Mouse (Mus musculus) cerebellum, adult 2 months (tissue): Measurements from ENCODE around the gene Ccnl2. TPM values are rescaled to one million over a fixed set of nuclear protein-coding genes. Genes with fewer than 3 reads are reported as not detected.

Source experiments
- DNase-seq, 2 experiments: peaks; one replicate each; pipeline ENCODE4 v3.0.0; 2021
- H3K27ac ChIP-seq: fragments of 200-500 bp; 2 replicates; pipeline ENCODE4 v1.5.1; 2012; ENCODE audit warnings: low read length, control low read depth, inconsistent platforms; ENCODE audit not compliant: insufficient read depth
- H3K27me3 ChIP-seq: fragments of 200-500 bp; 2 replicates; pipeline ENCODE4 v1.6.1; 2012; ENCODE audit warnings: inconsistent platforms, mild to moderate bottlenecking, low read length, moderate library complexity; ENCODE audit not compliant: control insufficient read depth, insufficient read depth
- H3K4me1 ChIP-seq: fragments of 200-500 bp; 2 replicates; pipeline ENCODE4 v1.6.1; 2011; ENCODE audit warnings: low read length; ENCODE audit not compliant: control insufficient read depth, insufficient read depth
- H3K4me3 ChIP-seq: fragments of 200-500 bp; replicated peaks from 2 replicates; pipeline ENCODE3; 2011; ENCODE audit warnings: mild to moderate bottlenecking, low read depth, low read length, control low read depth; ENCODE audit not compliant: insufficient read depth
- CTCF ChIP-seq: fragments of 200-500 bp; IDR thresholded peaks from 2 replicates; pipeline ENCODE4 v1.5.1; 2011; ENCODE audit warnings: low read depth, mild to moderate bottlenecking, control low read depth, low read length, moderate library complexity, borderline replicate concordance; ENCODE audit not compliant: insufficient read depth
- POLR2A ChIP-seq: fragments of 200-500 bp; IDR thresholded peaks from 2 replicates; pipeline ENCODE4 v1.6.1; 2011; ENCODE audit warnings: low read length, control low read depth, borderline replicate concordance; ENCODE audit not compliant: insufficient read depth
- WGBS: fragments of 180-500 bp; shearing (Covaris S2); methylation state at CpG from one replicate; pipeline ENCODE4 v1.1.7; 2018; 5-methylcytosine and 5-hydroxymethylcytosine counted together
- polyA plus RNA-seq: library from polyadenylated mRNA; depleted of rRNA; stranded (reverse); fragments of >200 nt; gene quantifications from 2 replicates; pipeline ENCODE4 v1.2.3, GENCODE M21; 2012

Gene Ccnl2
- polyA plus RNA-seq, 1 experiment: 171 TPM

DNA sequence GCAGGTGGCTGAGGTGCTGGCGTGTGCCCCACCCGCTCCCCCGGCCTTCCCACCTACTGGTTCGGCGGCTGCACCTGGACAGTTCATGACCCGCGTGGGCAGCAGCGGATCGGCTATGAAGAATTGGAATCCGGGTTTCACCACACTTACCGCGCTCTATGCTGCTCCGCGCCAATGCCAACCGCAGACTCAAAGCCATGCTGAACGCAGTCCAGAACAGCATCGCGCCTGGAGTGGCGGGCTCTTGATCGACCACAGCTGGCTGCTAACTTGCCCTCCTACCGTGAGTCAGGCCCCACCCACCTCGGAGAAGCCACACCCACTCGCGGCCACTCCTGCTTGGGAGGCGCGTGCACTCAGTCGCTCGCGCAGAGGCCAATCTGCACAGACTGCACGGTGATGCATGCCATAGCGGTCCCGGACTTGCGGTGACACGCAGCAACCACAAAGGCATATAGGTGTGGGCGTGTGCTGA lies 38.0 kb upstream of the Ccnl2 start, which contains the start of gene Vwa1:
Gene Vwa1 (minus strand): TSS at position 419 of the 475 bp plus-strand sequence.
- peak; percentile 96 for TF ChIP-seq POLR2A
- no peak for TF ChIP-seq CTCF
- under 1% methylated on average over 35 of the region's 35 CpGs for WGBS
- no peaks in the 10 kb centered on the region for H3K27me3 ChIP-seq
- peak within 1 kb of the TSS; percentile 65 for H3K27ac ChIP-seq
- DNase-seq: peak; percentile 85 to 91
- H3K4me1 ChIP-seq: peaks cover 20% of the 10 kb centered on the region
- peak within 1 kb of the TSS; percentile 72 for H3K4me3 ChIP-seq

DNA sequence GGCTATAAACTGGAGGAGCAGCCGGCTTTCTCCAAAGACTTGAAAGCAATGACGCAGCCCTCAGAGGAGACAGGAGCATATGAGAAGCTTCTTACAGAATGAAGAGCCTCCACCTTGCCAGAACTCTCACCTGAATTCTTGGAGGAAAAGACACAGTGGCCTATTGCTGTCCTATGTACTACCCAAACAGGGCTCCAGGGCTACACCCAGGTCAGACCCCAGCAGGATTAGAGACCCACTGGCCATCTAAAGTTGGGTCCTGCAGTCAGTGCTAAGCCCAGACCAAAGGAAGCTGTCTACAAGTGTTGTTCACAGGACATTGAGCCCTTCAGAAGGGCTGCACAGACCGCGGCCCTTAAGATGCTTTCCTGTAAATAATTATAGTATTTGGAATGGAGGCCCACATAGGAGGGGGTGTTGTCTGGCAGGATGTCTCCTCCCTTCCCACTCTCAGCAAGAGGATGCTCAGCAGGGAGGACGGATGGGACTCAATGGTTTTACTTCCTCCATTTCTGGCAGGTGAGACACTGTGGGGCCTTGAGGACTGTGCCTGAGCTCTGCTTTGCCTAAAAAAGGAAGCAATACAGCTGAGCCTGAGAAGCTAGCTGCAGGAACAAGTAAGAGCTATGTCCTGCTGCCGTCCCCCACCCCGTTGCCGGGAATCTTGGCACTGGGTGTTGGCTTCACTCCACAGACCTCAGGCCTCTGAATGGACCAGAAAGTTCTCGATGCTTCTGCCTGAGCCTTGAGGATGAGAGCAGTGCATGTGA lies 37.1 kb upstream of the Ccnl2 start:
- Histone ChIP-seq H3K4me3 (no peak overlapping the region), H3K4me1 (peaks cover 18% of the 10 kb centered on the region), H3K27ac (peak overlapping the region; percentile 65), H3K27me3 (no peaks in the 10 kb centered on the region)
- TF ChIP-seq CTCF (no peak), POLR2A (no peak)
- 11% methylated on average over 9 of the region's 9 CpGs for WGBS
- DNase-seq: peak; percentile 62 to 65

DNA sequence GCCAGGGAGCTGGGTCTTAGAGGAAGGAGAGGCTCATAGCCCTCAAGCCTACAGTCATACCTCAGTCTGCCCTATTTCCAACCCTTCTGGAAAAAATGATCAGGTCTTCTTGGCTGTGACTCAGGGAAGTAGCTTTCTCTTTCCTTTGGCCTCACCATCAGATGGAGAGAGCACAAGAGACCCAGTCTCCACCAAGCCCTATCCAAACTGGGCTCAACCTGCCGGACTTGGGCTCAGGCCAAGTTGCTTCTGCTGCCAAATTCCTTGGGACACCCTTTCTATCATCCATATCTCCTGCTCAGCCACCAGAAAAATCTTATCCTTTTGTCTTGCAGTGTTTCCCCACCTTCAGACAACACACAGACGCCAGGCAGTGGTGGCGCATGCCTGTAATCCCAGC lies 36.4 kb upstream of the Ccnl2 start:
- peak overlapping the region; percentile 65 for H3K27ac ChIP-seq
- 52% methylated on average over 3 of the region's 3 CpGs for WGBS

GRCm38 (mm10) chr4:155776704-155777335 lies 35.5 kb upstream of the Ccnl2 start:
- TF ChIP-seq CTCF (no peak), POLR2A (no peak)
- Histone ChIP-seq H3K27me3 (no peaks in the 10 kb centered on the region), H3K4me3 (no peak overlapping the region), H3K4me1 (peaks cover 13% of the 10 kb centered on the region), H3K27ac (no peak overlapping the region)
- no peak for DNase-seq
- WGBS: 59% methylated on average over 2 of the region's 2 CpGs

More for the DNA sequence above, 36.4 kb upstream of the Ccnl2 start:
- H3K4me1 ChIP-seq: peaks cover 13% of the 10 kb centered on the region
- H3K4me3 ChIP-seq: no peak overlapping the region
- H3K27me3 ChIP-seq: no peaks in the 10 kb centered on the region
- no peak for TF ChIP-seq CTCF
- TF ChIP-seq POLR2A: no peak
- DNase-seq: peak; percentile 75 to 77

GRCm38 (mm10) chr4:155777816-155778215 lies 34.5 kb upstream of the Ccnl2 start:
- DNase-seq: no peak
- Histone ChIP-seq H3K27me3 (no peaks in the 10 kb centered on the region), H3K4me1 (peaks cover 13% of the 10 kb centered on the region), H3K27ac (no peak overlapping the region), H3K4me3 (no peak overlapping the region)
- 70% methylated on average over 2 of the region's 2 CpGs for WGBS
- TF ChIP-seq POLR2A (no peak), CTCF (no peak)

DNA sequence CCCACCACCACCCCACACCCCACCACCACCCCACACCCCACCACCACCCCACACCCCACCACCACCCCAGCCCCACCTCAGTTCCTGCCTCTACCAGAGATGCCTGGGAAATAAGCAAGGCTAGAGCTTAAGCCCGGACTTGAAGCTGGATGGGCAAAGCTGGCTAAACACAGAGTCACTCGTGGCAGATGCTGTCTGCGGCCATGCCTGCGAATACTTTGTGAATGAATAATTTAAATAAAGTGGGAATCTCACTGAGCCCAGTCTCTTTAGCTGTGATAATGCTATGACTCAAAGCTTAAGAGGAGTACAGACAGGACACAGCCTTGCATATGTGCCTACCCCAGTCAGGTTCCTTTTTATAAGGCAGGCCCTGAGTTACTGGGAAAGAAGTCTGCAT lies 32.8 kb upstream of the Ccnl2 start:
- DNase-seq: no peak
- Histone ChIP-seq H3K27ac (no peak overlapping the region), H3K4me3 (no peak overlapping the region), H3K27me3 (no peaks in the 10 kb centered on the region), H3K4me1 (peaks cover 13% of the 10 kb centered on the region)
- WGBS: 72% methylated on average over 4 of the region's 4 CpGs
- TF ChIP-seq POLR2A: no peak
- no peak for TF ChIP-seq CTCF

DNA sequence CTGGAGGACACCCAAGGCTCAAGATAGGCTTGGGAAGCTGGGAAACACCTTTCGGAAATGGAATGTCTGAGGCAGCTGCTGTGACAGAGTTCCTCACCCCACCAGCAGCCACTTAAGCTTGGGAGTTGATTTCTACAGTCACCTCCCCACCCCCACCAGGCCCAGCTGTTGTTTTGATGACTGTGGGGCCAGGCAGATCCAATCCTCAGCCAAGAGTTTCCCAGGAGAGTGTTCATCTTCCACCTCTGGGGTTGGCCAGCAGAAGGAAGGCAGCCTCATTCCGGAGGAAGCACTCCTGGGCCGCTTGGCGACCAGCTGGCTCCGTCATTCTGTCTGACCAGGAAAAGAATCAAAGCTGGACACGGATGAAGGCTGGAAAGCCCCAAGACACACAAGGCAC lies 31.4 kb upstream of the Ccnl2 start:
- Histone ChIP-seq H3K27ac (peak overlapping the region; percentile 13), H3K4me3 (no peak overlapping the region), H3K27me3 (no peaks in the 10 kb centered on the region), H3K4me1 (peaks cover 3% of the 10 kb centered on the region)
- WGBS: 30% methylated on average over 6 of the region's 6 CpGs
- TF ChIP-seq CTCF (no peak), POLR2A (no peak)
- peak; percentile 32 to 48 for DNase-seq

DNA sequence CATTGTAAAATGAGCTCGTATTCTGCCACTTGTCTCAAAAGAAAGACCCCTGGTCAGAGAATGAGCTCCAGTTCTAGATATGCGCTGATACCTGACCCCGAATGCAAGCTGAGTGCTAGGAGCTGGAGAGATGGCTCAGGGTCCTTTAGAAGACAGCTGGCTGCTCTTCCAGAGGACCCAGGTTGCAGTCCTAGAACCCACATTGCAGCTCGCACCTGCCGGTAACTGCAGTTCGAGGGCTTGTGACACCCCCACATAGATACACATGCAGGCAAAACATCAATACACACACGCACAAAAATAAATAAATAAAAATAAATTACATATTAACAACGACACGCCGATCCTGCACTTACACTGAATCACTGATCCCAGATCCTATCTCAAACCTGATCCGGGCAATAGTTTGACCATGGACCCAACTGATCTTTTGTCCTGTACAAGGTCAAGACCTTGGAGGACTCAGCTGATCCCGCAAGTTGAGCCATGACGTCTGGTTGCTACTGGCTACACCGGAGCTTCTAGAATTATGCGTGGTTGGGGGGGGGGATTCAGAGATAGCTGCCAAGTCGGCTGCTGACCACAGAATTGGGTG lies 28.7 kb upstream of the Ccnl2 start:
- TF ChIP-seq CTCF: no peak
- TF ChIP-seq POLR2A: no peak
- Histone ChIP-seq H3K4me1 (no peaks in the 10 kb centered on the region), H3K27ac (peak overlapping the region; percentile 95), H3K4me3 (peak overlapping the region; percentile 83), H3K27me3 (no peaks in the 10 kb centered on the region)
- DNase-seq: peak; percentile 34 to 51
- 12% methylated on average over 16 of the region's 16 CpGs for WGBS
